Mouse (Mus musculus) kidney, postnatal 14 days (tissue): Measurements from ENCODE around the gene Grin2a.
"Not testable (repeated sequence)": the region's sequence is repeated elsewhere in the genome, so short reads cannot be mapped to it uniquely, and the experiment has no call there.

Experiments used
- DNase-seq: peaks from one replicate; pipeline ENCODE4 v3.0.0; 2022; ENCODE audit warnings: mixed read lengths

Gene Grin2a

GRCm38 (mm10) chr16:9612596-9612995 lies 382.8 kb downstream of the Grin2a start:
- DNase-seq: not testable (repeated sequence)

- DNase-seq: no peak
These were observed 387.9 kb downstream of the Grin2a start for GRCm38 (mm10) chr16:9607432-9607831.

GRCm38 (mm10) chr16:9603983-9604382 lies 391.4 kb downstream of the Grin2a start:
- no peak for DNase-seq

DNA sequence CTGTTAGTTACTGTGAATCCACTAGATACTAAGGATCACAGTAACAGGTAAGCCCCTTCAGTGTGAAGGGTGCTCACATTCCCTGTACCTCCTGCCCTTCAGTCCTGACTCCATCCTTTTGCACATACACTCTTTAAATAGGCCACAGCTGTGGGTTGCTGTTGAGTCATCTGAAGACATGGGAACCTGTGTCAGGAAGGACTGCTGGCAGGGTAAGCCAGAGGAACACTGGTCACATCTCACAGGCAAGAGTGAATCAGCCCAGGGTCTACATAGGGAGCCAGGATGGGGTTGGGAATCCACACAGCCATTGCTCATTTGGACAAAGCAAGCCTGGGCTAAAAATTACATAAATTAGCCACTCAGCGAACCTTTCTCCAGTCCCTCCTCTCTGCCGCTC lies 392.8 kb downstream of the Grin2a start:
- DNase-seq: no peak

DNA sequence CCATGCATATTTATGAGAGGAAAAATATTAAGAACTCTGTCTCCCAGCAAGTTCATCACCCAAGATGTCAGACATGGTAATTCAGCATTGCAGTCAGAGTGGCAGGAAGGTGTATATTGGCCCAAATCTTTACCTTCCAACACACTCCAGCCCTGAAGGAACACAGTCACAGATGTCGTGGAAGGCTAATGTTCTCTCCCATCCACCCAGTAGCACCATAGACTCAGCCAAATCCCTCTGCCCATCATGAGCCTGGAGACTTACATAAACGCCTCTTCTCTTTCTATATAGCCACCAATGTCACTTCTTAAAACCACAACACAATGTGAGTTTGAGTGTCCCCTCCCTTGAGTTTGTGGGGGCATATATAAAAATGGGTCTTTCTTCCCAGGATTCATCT lies 406.2 kb downstream of the Grin2a start:
- DNase-seq: no peak

GRCm38 (mm10) chr16:9588431-9588830 lies 406.9 kb downstream of the Grin2a start:
- DNase-seq: no peak

DNA sequence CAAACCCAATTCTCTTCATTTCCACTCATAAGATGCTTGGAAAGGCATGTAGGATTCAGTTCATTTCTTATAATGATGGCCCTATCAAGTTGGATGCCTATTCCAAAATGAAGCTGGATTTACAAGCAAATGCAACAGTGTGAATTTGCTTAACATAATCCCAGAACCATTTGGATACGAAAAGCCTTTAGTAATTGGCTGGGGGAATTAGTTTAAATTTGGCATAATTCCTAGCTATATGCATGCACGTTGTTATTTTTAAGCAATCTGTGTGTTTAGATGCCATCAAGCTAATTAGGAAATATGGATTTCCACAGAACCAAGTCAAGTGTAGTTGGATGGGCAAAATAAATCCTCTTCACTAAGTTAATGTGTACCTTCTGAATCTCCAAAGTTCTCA lies 411.4 kb downstream of the Grin2a start:
- DNase-seq: no peak

DNA sequence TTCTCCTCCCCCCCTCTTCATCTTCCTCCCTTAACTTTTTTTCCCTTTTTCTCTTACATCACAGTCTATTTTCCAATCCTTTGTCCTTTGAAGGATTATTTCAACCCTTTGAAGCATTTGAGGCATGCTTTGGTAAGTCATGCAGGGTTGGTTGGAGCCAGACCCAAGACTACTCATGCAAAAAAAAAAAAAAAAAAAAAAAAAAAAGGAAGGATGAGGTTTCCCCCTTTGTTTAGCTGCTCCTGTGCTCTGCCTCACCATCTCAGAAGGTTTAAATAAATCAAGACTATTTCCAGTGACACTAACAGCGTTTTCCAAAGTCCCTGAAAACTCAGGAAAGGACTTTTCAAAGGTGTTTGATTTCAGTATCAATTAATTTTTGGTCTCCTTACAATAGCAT lies 423.6 kb downstream of the Grin2a start:
- no peak for DNase-seq

DNA sequence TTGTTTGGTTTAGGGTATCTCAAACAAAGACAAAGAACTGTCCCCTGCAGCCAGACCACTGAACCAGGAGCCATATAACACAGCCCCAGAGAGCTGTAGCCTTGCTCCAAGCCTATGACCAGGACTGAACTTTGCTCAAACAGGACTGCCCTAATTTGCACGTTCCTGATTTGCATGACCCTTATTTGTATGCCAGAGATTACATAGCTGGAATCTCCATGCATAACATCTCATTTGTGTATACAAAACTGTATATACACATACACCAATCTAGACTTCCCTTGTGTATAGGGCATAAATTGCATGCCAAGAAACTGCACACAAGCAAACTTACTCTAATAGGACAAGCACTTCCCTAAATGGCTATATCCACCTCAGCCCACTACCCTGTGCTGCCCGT lies 428.1 kb downstream of the Grin2a start:
- no peak for DNase-seq

- no peak for DNase-seq
These were observed 433.5 kb downstream of the Grin2a start for GRCm38 (mm10) chr16:9561816-9562215.

DNA sequence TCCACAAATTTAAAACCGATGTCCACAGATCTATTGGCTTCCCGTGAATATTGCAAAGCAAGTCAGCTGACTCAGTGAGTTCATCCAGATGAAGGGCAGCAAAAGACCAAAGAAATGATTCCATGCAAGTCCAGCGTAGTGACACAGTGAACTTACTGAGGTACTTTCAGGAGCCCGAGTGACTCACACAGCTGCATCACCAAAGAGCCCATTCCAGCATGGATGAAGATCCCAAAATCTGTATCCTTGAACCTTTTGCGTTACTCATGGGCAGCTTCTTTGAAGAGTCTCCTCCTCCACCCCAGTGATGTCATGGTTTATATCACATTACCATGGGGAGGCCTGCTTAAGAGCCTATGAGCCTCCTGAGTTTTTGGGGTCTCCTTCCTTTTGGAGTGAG lies 460.2 kb downstream of the Grin2a start:
- DNase-seq: no peak

GRCm38 (mm10) chr16:9533564-9534332 lies 461.6 kb downstream of the Grin2a start:
- DNase-seq: no peak

GRCm38 (mm10) chr16:9532843-9533532 lies 462.4 kb downstream of the Grin2a start:
- DNase-seq: no peak

- DNase-seq: no peak
These were observed 468.1 kb downstream of the Grin2a start for GRCm38 (mm10) chr16:9527214-9527613.

DNA sequence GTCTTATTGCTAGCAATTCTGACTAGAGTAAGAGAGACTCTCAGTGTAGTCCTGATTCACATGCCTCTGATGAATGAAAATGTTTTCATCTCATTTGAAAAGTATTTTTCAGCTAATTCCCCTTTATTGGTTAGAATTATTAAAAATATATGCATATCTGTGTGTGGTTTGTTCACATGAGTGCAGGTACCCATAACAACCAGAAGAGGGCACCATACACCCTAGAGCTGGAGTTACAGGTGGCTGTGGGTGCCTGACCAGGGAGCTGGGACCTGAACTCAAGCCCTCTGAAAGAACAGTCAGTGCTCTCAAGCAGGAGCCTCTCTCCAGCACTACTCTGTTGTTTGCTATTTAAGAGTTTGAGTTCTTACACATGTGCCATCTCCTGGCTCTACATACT lies 472.0 kb downstream of the Grin2a start:
- no peak for DNase-seq
